Mouse (Mus musculus) c-Kit-positive CD71-positive TER-119-negative erythroid progenitor cells, embryonic 14.5 days (primary cell): ENCODE measurements around the gene Eml2.
A peak's percentile ranks its signal among the peaks of the same experiment; 100 is the strongest.

Experiments used
- DNase-seq: peaks from one replicate; pipeline ENCODE4 v3.0.0-alpha.2; 2013; ENCODE audit warnings: low read depth

The Eml2 gene

DNA sequence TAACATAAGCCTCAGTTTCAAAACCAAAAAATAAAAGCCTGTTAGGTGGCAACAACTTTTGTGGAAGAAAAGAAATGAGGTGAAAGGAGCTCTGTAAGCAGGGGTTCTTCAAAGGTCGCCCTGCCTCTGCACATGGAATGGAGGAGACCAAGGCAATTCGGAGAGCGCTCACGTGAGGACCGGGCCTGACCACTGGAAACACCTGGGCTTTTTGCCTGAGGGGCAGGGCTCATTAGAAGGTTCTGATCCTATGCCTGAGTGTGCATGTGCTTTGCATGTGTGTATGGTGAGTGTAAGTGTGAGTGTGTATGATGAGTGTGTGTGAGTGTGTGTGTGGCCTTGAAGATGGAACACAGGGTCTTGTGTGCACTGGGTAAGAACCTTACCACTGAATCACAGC lies 54.7 kb downstream of the Eml2 start:
- DNase-seq, result no peak

- DNase-seq, result no peak
These were observed 55.6 kb downstream of the Eml2 start for GRCm38 (mm10) chr7:19231849-19232248.

DNA sequence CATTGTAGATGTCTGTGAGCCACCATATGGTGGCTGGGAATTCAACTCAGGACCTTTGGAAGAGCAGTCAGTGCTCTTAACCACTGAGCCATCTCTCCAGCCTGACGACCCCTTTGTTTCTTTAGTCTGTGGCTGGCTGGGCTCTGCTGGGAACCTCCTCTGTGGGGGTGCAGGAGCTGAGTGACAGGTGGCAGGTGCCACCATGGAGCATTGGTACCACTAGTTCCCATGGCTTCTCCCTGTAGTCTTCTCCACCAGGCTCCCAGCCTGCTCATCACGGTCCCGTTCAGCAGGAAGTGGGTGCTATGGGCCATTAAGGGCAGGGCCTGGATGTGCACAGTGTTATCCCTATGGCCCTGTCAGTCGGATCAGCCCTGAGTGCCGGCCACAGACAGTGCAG lies 58.4 kb downstream of the Eml2 start:
- DNase-seq, result no peak

GRCm38 (mm10) chr7:19235092-19235671 lies 59.0 kb downstream of the Eml2 start:
- no peak for DNase-seq

DNA sequence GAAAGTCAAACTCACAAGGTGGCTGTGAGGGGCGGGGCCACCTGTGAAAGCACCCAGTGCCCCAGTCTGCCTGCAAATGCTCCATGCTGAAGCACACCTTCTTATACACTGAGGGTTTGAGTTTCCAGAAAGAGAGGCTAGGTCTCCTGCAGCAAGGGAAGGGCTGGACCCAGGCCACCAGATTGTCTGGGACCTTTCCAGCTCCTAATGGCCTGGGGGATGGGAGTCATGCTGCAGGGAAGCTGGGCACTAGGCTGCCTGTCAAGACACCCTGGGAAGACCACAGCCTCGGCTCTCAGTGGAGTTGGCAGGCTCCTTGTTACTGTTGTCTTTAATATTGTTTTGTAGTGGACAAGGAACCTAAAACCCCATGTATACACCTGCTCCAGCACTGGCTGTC lies 60.2 kb downstream of the Eml2 start:
- DNase-seq, result no peak

GRCm38 (mm10) chr7:19238344-19238743 lies 62.1 kb downstream of the Eml2 start:
- DNase-seq, result no peak

GRCm38 (mm10) chr7:19239423-19239822 lies 63.2 kb downstream of the Eml2 start:
- DNase-seq, result peak; percentile 91

DNA sequence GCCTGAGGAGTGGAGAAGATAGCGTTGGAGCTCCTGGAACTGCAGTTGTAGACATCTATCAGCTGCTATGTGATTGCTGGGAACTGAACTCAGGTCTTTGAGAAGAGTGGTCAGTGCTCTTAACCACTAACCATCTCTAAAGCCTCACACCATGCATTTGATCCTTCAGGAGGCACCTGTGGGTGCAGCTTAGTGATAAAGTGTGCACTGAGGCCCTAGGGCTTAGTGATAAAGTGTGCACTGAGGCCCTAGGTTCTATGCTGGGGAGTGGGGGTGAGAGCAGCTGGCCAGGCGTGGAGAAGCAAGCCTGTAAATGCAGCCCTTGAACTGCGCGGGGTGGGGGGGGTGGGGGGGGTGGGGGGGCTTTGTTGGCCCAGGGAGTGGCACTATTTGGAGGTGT lies 63.8 kb downstream of the Eml2 start:
- DNase-seq, result peak; percentile 70

DNA sequence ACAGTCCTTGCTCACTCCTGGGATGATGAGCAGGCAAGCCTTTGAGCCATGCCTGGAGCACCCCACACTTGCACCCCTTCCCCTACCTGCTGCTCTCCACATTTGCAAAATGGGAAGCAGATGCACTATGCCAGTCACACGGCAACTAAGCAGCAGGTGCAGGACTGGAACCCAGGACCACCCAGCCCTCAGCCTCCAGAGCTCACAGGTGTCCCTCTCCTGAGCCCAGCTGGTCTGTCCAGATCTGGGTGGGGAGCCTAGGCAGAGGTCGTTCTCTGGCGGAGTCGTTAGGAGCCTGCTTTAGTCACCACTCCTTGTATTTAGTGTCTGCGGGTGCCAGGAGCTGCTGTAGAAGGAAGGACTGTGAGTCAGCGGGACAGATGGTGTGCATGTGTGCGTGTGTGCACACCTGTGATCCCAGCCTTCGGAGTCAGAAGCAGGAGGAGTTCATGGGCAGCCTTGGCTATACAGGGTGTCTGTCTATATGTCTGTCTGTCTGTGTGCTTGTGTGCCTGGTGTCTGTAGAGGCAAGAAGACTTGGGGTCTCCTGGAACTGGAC lies 64.8 kb downstream of the Eml2 start:
- no peak for DNase-seq

- DNase-seq, result no peak
These were observed 65.8 kb downstream of the Eml2 start for GRCm38 (mm10) chr7:19242005-19242404.

GRCm38 (mm10) chr7:19243858-19244257 lies 67.6 kb downstream of the Eml2 start:
- no peak for DNase-seq

- no peak for DNase-seq
These were observed 68.9 kb downstream of the Eml2 start for GRCm38 (mm10) chr7:19245083-19245482.

DNA sequence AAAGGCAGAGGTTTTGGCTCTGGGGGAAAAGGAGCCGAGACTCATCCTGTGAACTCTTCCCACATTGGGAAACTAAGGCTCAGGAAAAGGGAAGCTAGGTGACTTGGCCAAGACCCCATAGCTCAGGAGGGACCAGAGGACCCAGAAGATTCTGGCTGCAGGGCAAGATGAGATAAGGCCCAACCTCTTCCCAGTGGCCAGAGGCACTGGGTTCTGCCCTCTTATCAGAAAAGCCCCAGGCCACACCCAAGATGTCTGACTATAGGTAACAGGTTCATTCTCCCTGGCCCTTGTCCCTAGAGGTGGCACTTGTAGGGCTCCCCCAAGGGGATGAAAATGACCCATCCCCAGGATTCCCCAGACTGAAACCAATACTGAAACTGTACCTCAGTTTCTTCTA lies 70.6 kb downstream of the Eml2 start:
- no peak for DNase-seq

GRCm38 (mm10) chr7:19247511-19247910 lies 71.3 kb downstream of the Eml2 start:
- DNase-seq, result no peak

DNA sequence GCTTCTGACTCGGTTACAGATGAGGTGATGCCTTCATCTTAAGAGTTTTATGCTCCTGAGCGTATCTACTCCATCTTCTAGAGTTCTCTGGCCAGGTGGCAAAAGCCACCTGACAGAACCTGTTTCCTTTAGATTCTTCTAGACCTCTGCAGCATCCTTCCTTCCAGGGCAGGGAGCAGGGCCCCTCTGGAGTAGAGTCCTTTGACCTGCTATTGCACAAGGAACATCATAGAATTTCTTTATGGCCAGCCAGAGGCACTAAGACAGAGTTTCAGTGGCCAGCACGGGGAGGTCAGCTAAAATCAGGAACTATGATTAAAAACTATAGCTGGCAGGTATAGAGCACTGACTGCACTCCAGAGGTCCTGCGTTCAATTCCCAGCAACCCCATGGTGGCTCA lies 75.9 kb downstream of the Eml2 start:
- no peak for DNase-seq

DNA sequence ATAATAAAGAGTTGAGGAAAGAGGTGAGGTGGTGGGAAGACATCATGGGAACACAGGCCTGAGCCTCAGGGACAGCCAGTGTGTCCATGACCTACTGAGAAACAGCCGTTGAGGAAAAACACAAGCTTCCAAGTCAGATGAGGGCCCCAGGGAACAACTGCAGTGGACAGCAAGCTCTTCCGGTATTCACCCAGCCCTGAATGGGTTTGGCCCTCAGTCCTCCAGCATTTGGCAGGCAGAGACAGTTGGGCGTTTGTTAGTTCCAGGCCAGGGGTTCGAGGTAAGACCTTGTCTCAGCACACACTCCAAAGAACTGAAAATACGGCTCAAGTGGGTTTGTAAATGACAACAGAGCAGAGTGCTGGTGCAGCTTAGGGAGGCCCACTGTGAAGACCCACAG lies 77.2 kb downstream of the Eml2 start:
- DNase-seq, result no peak

DNA sequence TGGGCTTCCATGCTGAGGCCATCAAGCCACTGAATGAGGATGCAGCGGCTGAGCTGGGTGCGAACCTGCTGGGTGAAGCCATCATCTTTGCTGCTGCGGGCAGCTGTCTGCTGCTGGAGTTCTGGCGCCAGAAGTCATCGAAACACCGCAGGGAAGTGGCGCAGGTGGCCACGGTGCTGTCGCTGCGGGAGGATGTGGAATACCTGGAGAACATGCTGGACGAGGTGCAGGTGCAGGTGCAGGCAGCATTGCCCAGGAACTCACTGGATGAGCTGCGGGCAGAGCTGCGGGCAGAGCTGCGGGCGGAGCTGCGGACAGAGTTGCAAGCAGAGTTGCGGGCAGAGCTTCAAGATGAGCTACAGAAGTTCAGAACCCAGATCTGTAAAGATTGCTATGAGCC lies 79.2 kb downstream of the Eml2 start:
- no peak for DNase-seq
